Mouse (Mus musculus) midbrain, embryonic 12.5 days (tissue): ENCODE data around the gene Evx2. TPM values are rescaled to one million over a fixed set of nuclear protein-coding genes. Genes with fewer than 3 reads are reported as not detected.

Experiments used
- ATAC-seq: fragments of 200-750 bp; cut with Nextera tagmentation; 2 replicates; pipeline ENCODE4 v1.8.0; 2017; ENCODE audit warnings: low read depth, moderate TSS enrichment, moderate library complexity; ENCODE audit not compliant: low FRiP score
- H3K27ac ChIP-seq: fragments of 300-500 bp; sonication (generic); replicated peaks from 2 replicates; pipeline ENCODE4 v1.5.1; 2016; ENCODE audit warnings: mild to moderate bottlenecking
- H3K27me3 ChIP-seq: fragments of 300-500 bp; sonication (generic); 2 replicates; pipeline ENCODE4 v1.6.1; 2016; ENCODE audit warnings: mild to moderate bottlenecking
- H3K36me3 ChIP-seq: fragments of 300-500 bp; sonication (generic); 2 replicates; pipeline ENCODE4 v1.6.1; 2016
- H3K4me1 ChIP-seq: fragments of 300-500 bp; sonication (generic); 2 replicates; pipeline ENCODE4 v1.6.1; 2016
- H3K4me2 ChIP-seq: fragments of 300-500 bp; sonication (generic); replicated peaks from 2 replicates; pipeline ENCODE4 v1.6.1; 2016; ENCODE audit warnings: mild to moderate bottlenecking, moderate library complexity
- H3K4me3 ChIP-seq: fragments of 300-500 bp; sonication (generic); 2 replicates; pipeline ENCODE4 v1.5.1; 2016; ENCODE audit warnings: mild to moderate bottlenecking
- H3K9ac ChIP-seq: fragments of 300-500 bp; sonication (generic); replicated peaks from 2 replicates; pipeline ENCODE4 v1.6.1; 2016; ENCODE audit warnings: mild to moderate bottlenecking, moderate library complexity
- H3K9me3 ChIP-seq: fragments of 300-500 bp; sonication (generic); 2 replicates; pipeline ENCODE4 v1.6.1; 2016; ENCODE audit warnings: mild to moderate bottlenecking
- WGBS: fragments of 180-500 bp; shearing (Covaris S2); methylation state at CpG from one replicate; pipeline ENCODE4 v1.1.7; 2016; 5-methylcytosine and 5-hydroxymethylcytosine counted together
- polyA plus RNA-seq: library from polyadenylated mRNA; unstranded; fragments of >200 nt; fragmentation: Nextera tagmentation; extraction: Ambion mirVana; gene quantifications from 2 replicates; pipeline ENCODE4 v1.2.1, GENCODE M21; 2016

Evx2 gene
- polyA plus RNA-seq, 1 experiment from 2014 or later = 1.4 TPM

DNA sequence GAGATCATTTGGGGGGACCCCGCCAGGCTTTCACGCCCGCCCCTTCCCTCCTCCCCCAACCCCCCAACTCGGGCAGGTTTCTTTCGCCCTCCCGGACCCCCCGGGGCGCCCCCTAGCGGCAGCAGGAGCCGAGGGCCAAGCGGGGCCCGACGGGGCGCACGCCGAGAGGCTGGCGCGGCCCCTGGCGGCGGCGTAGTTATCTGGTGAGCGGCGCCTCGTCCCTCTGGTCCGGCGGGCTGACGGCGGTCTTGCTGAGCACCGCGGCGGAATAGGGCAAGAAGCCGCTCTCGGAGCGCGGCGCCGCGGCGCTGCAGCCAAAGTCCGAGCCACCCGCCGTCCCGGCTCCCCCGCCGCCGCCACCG lies 4.0 kb downstream of the Evx2 start:
- peak overlapping the region; percentile 31; the same call in 1 of the 2 replicates for H3K9ac ChIP-seq
- WGBS = under 1% methylated on average over 42 of the region's 47 CpGs
- H3K9me3 ChIP-seq = no peaks in the 10 kb centered on the region
- no peaks in the 10 kb centered on the region for H3K36me3 ChIP-seq
- no peak for ATAC-seq
- H3K27me3 ChIP-seq = peaks cover 84% of the 10 kb centered on the region
- H3K27ac ChIP-seq = no peak overlapping the region
- H3K4me1 ChIP-seq = peaks cover 7% of the 10 kb centered on the region
- H3K4me2 ChIP-seq = peak overlapping the region; percentile 50
- H3K4me3 ChIP-seq = peak overlapping the region; percentile 38

DNA sequence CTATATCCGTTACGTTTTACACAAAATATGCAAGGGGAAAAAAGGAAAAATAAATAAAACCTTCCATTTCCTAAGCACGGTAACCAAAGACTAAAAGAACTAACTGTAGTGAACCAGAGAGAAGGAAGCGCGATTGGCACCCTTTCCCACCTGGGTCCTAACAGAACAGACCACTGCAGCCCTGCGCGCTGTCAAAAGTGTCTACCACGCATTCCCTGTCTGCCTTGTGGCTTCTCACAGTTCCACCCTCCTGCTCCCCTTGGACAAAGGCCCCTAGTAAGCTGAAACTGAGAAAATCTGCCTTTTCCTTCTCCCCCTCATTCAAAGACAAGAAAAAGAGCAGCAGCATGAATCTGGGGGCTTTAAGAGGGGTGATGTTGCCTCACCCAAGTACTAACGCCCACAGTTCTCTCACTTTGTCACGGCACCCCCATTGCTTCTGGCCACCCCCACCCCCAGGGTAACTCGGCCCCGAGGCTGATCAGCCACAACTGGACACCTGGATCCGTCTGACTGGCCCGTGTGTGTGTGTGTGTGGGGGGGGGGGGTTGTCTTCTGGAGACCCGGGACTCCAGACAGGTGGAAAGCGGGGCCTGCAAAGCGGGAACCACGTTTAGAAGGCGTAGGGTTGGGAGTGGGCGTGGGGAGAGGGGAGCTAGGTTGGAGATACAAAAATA lies 4.5 kb downstream of the Evx2 start:
- Histone ChIP-seq H3K4me3 (0 out of 2 replicates have a peak overlapping the region, but pooled peaks have one; percentile 7), H3K9me3 (no peaks in the 10 kb centered on the region)
- ATAC-seq = no peak

DNA sequence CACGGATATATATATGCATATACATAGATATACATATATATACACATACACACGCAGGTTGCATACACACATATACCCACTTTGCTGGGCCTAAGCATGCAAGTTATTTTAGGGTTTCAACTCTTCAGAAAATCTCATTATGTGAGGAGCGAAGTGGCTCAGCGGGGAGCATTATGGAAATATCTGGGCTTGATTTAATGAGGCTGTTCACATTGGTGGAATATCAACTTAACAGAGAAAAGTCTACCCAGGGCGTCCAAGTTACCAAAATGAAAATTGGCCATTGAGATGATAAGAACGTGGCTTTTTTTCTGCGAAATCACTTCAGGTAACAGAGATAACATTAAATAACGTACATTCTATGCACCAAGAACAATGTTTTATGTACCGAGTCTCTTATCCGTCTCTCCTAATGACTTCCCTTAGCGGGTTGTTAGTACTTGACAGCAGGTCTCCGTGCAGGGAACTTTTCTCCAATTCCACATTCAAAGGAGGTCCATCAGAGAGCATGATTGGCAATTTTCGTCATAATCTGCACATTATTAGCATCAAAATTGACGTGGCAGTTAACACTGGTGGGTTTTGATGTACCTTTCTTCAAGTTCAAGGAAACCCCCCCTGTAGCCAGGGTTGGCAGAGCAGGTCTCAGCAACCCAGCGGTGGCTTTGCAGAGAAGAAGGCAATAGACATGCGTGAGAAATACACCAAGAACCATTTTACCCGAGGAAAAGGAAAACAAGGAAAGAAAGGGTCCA lies 5.4 kb downstream of the Evx2 start:
- no peak overlapping the region for H3K9ac ChIP-seq
- H3K4me3 ChIP-seq = no peak overlapping the region
- no peaks in the 10 kb centered on the region for H3K36me3 ChIP-seq
- H3K27ac ChIP-seq = no peak overlapping the region
- WGBS = 12% methylated on average over 17 of the region's 17 CpGs
- H3K27me3 ChIP-seq = peaks cover 85% of the 10 kb centered on the region
- H3K4me2 ChIP-seq = no peak overlapping the region
- peaks cover 7% of the 10 kb centered on the region for H3K4me1 ChIP-seq
- H3K9me3 ChIP-seq = no peaks in the 10 kb centered on the region
- ATAC-seq = no peak

More for the DNA sequence above, 4.5 kb downstream of the Evx2 start:
- Histone ChIP-seq H3K27me3 (peaks cover 85% of the 10 kb centered on the region), H3K4me1 (peaks cover 7% of the 10 kb centered on the region), H3K9ac (no peak overlapping the region), H3K27ac (no peak overlapping the region), H3K4me2 (peak overlapping the region; percentile 50; the same call in 1 of the 2 replicates), H3K36me3 (no peaks in the 10 kb centered on the region)
- 3% methylated on average over 14 of the region's 20 CpGs for WGBS

DNA sequence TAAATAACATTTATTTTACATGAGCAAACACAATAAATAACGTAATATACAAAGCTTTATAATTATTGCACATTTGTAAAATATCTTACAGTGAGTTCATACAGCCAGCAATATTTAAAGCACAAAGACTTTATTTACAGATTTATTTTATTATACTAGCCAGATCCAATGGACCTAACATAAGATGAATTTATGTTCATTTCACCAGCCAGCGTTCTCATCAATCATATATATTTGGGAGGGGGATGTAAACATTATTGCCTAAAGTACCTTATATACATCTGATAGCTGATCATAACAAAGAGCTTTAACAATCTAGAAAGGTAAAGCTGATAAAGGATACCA lies 6.4 kb downstream of the Evx2 start:
- Histone ChIP-seq H3K9me3 (no peaks in the 10 kb centered on the region), H3K36me3 (no peaks in the 10 kb centered on the region), H3K4me1 (peaks cover 7% of the 10 kb centered on the region), H3K4me3 (no peak overlapping the region), H3K4me2 (no peak overlapping the region), H3K9ac (no peak overlapping the region), H3K27ac (no peak overlapping the region), H3K27me3 (peaks cover 85% of the 10 kb centered on the region)
- no peak for ATAC-seq
- 33% methylated on average over 2 of the region's 2 CpGs for WGBS

DNA sequence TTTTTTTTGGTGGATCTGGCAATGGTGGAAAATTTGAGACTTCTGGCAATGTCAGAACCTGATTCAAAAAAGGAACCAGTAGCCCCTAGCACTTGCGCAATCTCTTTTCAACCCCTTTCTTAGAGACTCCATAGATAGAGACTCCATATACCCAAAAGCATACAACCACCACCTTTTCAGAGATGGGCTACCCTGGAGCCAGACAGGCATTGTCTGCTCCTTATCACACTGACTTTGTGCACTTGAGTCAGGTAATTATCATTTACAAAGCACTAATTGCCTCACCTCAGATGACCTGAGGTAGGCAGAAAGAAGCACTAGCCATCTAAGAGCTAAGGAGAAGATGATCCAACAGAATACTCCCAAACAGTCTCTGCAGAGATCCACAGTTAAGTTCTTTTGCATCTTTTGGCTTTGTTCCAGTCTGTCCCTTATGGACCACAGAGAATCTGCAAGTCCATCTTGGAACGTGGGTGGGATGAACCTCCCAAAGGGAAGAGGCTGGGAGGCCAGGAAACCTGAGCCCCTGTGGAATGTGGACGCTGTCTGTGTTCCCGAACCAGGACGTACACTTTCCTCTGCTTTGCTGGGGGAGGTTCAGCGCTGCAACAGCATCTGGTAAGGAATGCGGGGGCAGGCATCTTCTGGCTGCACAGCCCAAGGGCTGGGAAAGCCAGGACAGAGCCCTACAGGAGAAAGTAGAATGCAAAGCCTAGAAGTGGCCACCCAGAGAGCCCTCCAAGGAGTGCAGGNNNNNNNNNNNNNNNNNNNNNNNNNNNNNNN lies 12.1 kb downstream of the Evx2 start:
- Histone ChIP-seq H3K4me2 (no peak overlapping the region), H3K27ac (no peak overlapping the region), H3K9me3 (no peaks in the 10 kb centered on the region), H3K4me3 (no peak overlapping the region), H3K4me1 (no peaks in the 10 kb centered on the region), H3K9ac (no peak overlapping the region), H3K27me3 (peaks cover 92% of the 10 kb centered on the region), H3K36me3 (no peaks in the 10 kb centered on the region)
- 13% methylated on average over 7 of the region's 7 CpGs for WGBS
- no peak for ATAC-seq

DNA sequence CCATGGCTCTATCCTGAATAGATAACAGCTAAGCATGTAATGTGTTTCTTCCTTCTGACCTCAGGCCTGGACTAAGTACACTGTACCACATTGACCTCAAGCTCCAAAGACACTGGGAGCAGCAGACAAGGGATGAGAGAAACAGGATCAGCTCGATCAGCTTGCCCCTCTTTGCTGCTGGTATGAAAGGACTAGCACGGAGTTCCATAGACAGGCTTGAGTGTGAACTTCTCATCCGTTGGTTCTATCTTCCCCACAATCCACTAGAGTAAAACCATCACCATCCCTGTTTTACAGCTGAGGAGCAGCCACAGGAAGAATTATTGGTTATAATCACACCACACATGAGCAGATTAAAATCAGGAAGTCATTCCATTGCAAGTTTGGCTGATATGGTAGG lies 13.7 kb downstream of the Evx2 start:
- 76% methylated on average over 3 of the region's 3 CpGs for WGBS
- ATAC-seq = no peak
- Histone ChIP-seq H3K4me1 (no peaks in the 10 kb centered on the region), H3K9me3 (no peaks in the 10 kb centered on the region), H3K4me3 (no peak overlapping the region), H3K4me2 (no peak overlapping the region), H3K36me3 (no peaks in the 10 kb centered on the region), H3K27ac (no peak overlapping the region), H3K27me3 (peaks cover 83% of the 10 kb centered on the region), H3K9ac (no peak overlapping the region)

DNA sequence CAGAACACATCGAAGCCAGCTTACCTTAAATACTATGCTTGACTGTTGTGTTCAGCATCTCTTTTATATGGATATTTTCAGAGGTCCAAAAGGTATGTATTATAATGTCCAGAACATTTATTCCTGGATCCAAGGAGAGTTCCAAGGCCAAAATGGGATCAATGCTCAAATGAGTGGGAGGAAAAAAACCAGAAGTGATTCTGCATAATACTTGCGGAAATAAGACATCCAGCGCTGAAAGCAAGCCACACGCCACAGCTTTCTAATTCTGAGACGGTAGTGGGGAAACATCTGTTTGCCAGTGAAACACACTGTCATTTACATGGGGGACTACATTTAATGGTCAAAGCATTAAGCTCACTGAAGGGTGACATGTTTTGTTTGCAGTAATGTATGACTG lies 16.9 kb downstream of the Evx2 start:
- no peaks in the 10 kb centered on the region for H3K4me1 ChIP-seq
- no peaks in the 10 kb centered on the region for H3K9me3 ChIP-seq
- no peak overlapping the region for H3K4me2 ChIP-seq
- 72% methylated on average over 5 of the region's 5 CpGs for WGBS
- H3K9ac ChIP-seq = no peak overlapping the region
- no peak overlapping the region for H3K27ac ChIP-seq
- H3K27me3 ChIP-seq = peaks cover 59% of the 10 kb centered on the region
- ATAC-seq = no peak
- no peak overlapping the region for H3K4me3 ChIP-seq
- no peaks in the 10 kb centered on the region for H3K36me3 ChIP-seq

DNA sequence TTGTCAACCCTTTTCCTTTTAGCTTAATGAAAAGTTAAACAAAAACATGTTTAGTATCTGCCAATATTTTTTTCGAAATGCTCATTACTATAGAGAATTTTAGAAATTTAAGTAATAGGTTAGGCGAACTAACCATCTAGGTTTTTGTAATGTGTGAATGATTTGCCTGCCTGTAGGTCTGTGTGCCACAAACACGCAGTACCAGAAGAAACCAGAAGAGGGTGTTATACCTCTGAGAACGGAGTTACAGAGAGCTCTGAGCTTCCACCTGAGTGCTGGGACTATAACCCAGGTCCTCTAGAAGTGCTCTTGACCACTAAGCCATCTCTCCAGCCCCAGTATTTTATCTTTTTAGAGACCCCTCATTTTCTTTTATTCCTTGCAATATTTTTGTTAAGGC lies 23.9 kb downstream of the Evx2 start:
- Histone ChIP-seq H3K27me3 (0 out of 2 replicates have a peak, but pooled peaks cover 6% of the 10 kb centered on the region), H3K4me3 (no peak overlapping the region), H3K9me3 (no peaks in the 10 kb centered on the region), H3K36me3 (no peaks in the 10 kb centered on the region), H3K9ac (no peak overlapping the region), H3K4me2 (no peak overlapping the region), H3K27ac (no peak overlapping the region), H3K4me1 (no peaks in the 10 kb centered on the region)
- ATAC-seq = no peak
- WGBS = 73% methylated on average over 4 of the region's 4 CpGs

GRCm38 (mm10) chr2:74620368-74620767 lies 39.0 kb downstream of the Evx2 start:
- H3K4me2 ChIP-seq = no peak overlapping the region
- no peak overlapping the region for H3K27ac ChIP-seq
- H3K9me3 ChIP-seq = no peaks in the 10 kb centered on the region
- H3K4me1 ChIP-seq = no peaks in the 10 kb centered on the region
- no peak overlapping the region for H3K4me3 ChIP-seq
- 87% methylated on average over 10 of the region's 10 CpGs for WGBS
- no peak for ATAC-seq
- H3K27me3 ChIP-seq = no peaks in the 10 kb centered on the region
- no peaks in the 10 kb centered on the region for H3K36me3 ChIP-seq
- H3K9ac ChIP-seq = no peak overlapping the region

DNA sequence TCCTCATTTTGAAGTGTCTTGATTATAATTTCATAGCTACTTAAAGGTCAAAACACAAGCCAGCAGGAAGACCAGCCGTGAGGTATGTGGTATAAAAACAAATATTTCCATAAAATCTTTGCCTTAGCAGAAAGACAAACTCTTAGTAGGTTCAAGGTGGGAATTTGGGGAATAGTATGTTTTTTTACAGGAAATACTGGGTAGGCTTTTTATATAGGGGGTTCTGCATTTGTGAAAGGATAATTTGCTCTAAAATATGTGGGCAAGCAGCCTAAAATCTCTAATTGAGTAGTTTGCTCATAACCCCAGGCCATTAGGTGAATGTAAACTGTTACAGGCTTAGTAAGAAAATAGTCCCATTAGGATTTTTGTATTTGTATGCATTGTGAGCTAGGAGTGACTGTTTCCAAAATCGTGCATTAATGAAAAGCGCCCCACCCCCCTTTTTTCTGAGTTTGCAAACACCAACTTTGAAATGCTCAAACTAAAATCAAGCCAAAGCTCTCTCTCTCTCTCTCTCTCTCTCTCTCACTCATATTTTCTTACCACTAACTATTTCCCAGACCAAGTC lies 39.6 kb downstream of the Evx2 start:
- Histone ChIP-seq H3K27ac (no peak overlapping the region), H3K36me3 (no peaks in the 10 kb centered on the region), H3K4me2 (no peak overlapping the region), H3K9me3 (no peaks in the 10 kb centered on the region), H3K4me3 (no peak overlapping the region), H3K9ac (no peak overlapping the region), H3K27me3 (no peaks in the 10 kb centered on the region), H3K4me1 (no peaks in the 10 kb centered on the region)
- 86% methylated on average over 3 of the region's 3 CpGs for WGBS
- ATAC-seq = no peak

GRCm38 (mm10) chr2:74617706-74618105 lies 41.7 kb downstream of the Evx2 start:
- Histone ChIP-seq H3K27me3 (no peaks in the 10 kb centered on the region), H3K4me2 (no peak overlapping the region), H3K4me1 (no peaks in the 10 kb centered on the region), H3K9ac (no peak overlapping the region), H3K27ac (no peak overlapping the region), H3K9me3 (no peaks in the 10 kb centered on the region), H3K36me3 (no peaks in the 10 kb centered on the region), H3K4me3 (no peak overlapping the region)
- no peak for ATAC-seq
- WGBS = 89% methylated on average over 9 of the region's 9 CpGs

DNA sequence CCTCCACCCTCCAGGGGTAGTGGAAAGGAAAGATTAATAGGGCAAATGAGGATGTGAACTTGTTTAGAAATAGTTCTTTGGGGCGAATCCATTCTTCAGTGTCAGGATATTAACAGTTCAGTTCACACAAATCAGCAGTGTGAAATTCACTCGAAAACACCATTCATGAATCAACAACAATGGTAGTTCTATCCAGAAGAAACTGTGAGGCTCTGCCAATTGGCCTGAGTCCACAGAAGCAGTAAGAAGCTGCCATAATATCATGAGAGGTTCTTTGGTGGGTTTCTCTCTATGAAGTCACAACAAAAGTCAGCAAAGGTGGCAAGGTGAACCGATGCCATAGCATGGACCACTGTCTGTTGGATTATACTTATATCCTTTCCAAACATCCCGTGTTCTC lies 48.0 kb downstream of the Evx2 start:
- no peaks in the 10 kb centered on the region for H3K27me3 ChIP-seq
- H3K9me3 ChIP-seq = no peaks in the 10 kb centered on the region
- H3K9ac ChIP-seq = no peak overlapping the region
- H3K4me2 ChIP-seq = no peak overlapping the region
- H3K4me1 ChIP-seq = no peaks in the 10 kb centered on the region
- H3K4me3 ChIP-seq = no peak overlapping the region
- H3K27ac ChIP-seq = no peak overlapping the region
- no peaks in the 10 kb centered on the region for H3K36me3 ChIP-seq
- WGBS = 88% methylated on average over 4 of the region's 4 CpGs
- ATAC-seq = no peak
